Mouse (Mus musculus): ENCODE measurements around the gene Gimap1. TPM values are rescaled to one million over a fixed set of nuclear protein-coding genes. Genes with fewer than 3 reads are reported as not detected.

Gimap1 gene
- polyA plus RNA-seq, 1 experiment from 2014 or later, result 35.0 TPM

- ATAC-seq (replicated peaks; ENCODE audit: extremely low read depth, insufficient read depth, low FRiP score), result peak; percentile 70
- no peak overlapping the region for H3K9ac ChIP-seq (ENCODE audit: low read length)
- 38% methylated on average over 8 of the region's 8 CpGs for WGBS
- no peak overlapping the region for H3K27ac ChIP-seq (ENCODE audit: low read length)
- H3K9me3 ChIP-seq (replicated peaks; ENCODE audit: control insufficient read depth, low read length), result no peaks in the 10 kb centered on the region
- H3K4me3 ChIP-seq (ENCODE audit: low read length), result no peak overlapping the region
- no peak overlapping the region for H3K4me2 ChIP-seq (ENCODE audit: low read depth, low read length)
- H3K4me1 ChIP-seq (ENCODE audit: control insufficient read depth, insufficient read depth, low read length), result no peaks in the 10 kb centered on the region
- H3K27me3 ChIP-seq (ENCODE audit: control insufficient read depth, insufficient read depth, low read length), result no peaks in the 10 kb centered on the region
- H3K36me3 ChIP-seq (ENCODE audit: control insufficient read depth, insufficient read depth), result no peaks in the 10 kb centered on the region
Observed at GRCm38 (mm10) chr6:48732864-48733304, 6.0 kb upstream of the Gimap1 start.

- H3K9ac ChIP-seq (ENCODE audit: low read length), result no peak overlapping the region
- ATAC-seq (replicated peaks; ENCODE audit: extremely low read depth, insufficient read depth, low FRiP score), result no peak
- H3K27ac ChIP-seq (ENCODE audit: low read length), result no peak overlapping the region
- 81% methylated on average over 1 of the region's 1 CpGs for WGBS
- no peaks in the 10 kb centered on the region for H3K4me1 ChIP-seq (ENCODE audit: control insufficient read depth, insufficient read depth, low read length)
- H3K9me3 ChIP-seq (replicated peaks; ENCODE audit: control insufficient read depth, low read length), result no peaks in the 10 kb centered on the region
- H3K27me3 ChIP-seq (ENCODE audit: control insufficient read depth, insufficient read depth, low read length), result no peaks in the 10 kb centered on the region
- H3K4me3 ChIP-seq (ENCODE audit: low read length), result no peak overlapping the region
- no peaks in the 10 kb centered on the region for H3K36me3 ChIP-seq (ENCODE audit: control insufficient read depth, insufficient read depth)
- H3K4me2 ChIP-seq (ENCODE audit: low read depth, low read length), result no peak overlapping the region
Observed at GRCm38 (mm10) chr6:48733660-48734059, 5.2 kb upstream of the Gimap1 start.

- Histone ChIP-seq H3K4me1 (ENCODE audit: control insufficient read depth, insufficient read depth, low read length) (no peaks in the 10 kb centered on the region), H3K9ac (ENCODE audit: low read length) (no peak overlapping the region), H3K4me3 (ENCODE audit: low read length) (no peak overlapping the region), H3K27ac (ENCODE audit: low read length) (no peak overlapping the region), H3K4me2 (ENCODE audit: low read depth, low read length) (no peak overlapping the region), H3K9me3 (replicated peaks; ENCODE audit: control insufficient read depth, low read length) (no peaks in the 10 kb centered on the region), H3K27me3 (ENCODE audit: control insufficient read depth, insufficient read depth, low read length) (peaks cover 3% of the 10 kb centered on the region), H3K36me3 (ENCODE audit: control insufficient read depth, insufficient read depth) (no peaks in the 10 kb centered on the region)
- 60% methylated on average over 2 of the region's 2 CpGs for whole genome bisulfite sequencing
- ATAC-seq (replicated peaks; ENCODE audit: extremely low read depth, insufficient read depth, low FRiP score), result no peak
Observed at GRCm38 (mm10) chr6:48737053-48737452, 1.8 kb upstream of the Gimap1 start.

GRCm38 (mm10) chr6:48737688-48738087 lies 1.2 kb upstream of the Gimap1 start:
- H3K36me3 ChIP-seq (ENCODE audit: control insufficient read depth, insufficient read depth), result no peaks in the 10 kb centered on the region
- H3K27ac ChIP-seq (ENCODE audit: low read length), result no peak overlapping the region
- peaks cover 9% of the 10 kb centered on the region for H3K27me3 ChIP-seq (ENCODE audit: control insufficient read depth, insufficient read depth, low read length)
- H3K4me2 ChIP-seq (ENCODE audit: low read depth, low read length), result no peak overlapping the region
- no peak for ATAC-seq (replicated peaks; ENCODE audit: extremely low read depth, insufficient read depth, low FRiP score)
- 67% methylated on average over 5 of the region's 5 CpGs for WGBS
- no peak overlapping the region for H3K4me3 ChIP-seq (ENCODE audit: low read length)
- H3K4me1 ChIP-seq (ENCODE audit: control insufficient read depth, insufficient read depth, low read length), result peaks cover 5% of the 10 kb centered on the region
- no peaks in the 10 kb centered on the region for H3K9me3 ChIP-seq (replicated peaks; ENCODE audit: control insufficient read depth, low read length)
- no peak overlapping the region for H3K9ac ChIP-seq (ENCODE audit: low read length)

- Histone ChIP-seq H3K4me2 (ENCODE audit: low read depth, low read length) (peak overlapping the region; percentile 39), H3K4me3 (ENCODE audit: low read length) (peak overlapping the region; percentile 44), H3K9me3 (replicated peaks; ENCODE audit: control insufficient read depth, low read length) (no peaks in the 10 kb centered on the region), H3K27ac (ENCODE audit: low read length) (peak overlapping the region; percentile 69), H3K36me3 (ENCODE audit: control insufficient read depth, insufficient read depth) (no peaks in the 10 kb centered on the region), H3K9ac (ENCODE audit: low read length) (no peak overlapping the region), H3K4me1 (ENCODE audit: control insufficient read depth, insufficient read depth, low read length) (peaks cover 10% of the 10 kb centered on the region), H3K27me3 (ENCODE audit: control insufficient read depth, insufficient read depth, low read length) (peaks cover 23% of the 10 kb centered on the region)
- no peak for ATAC-seq (replicated peaks; ENCODE audit: extremely low read depth, insufficient read depth, low FRiP score)
- WGBS, result 64% methylated on average over 3 of the region's 3 CpGs
Observed at GRCm38 (mm10) chr6:48739780-48740055, 864 bp downstream of the Gimap1 start.

- Histone ChIP-seq H3K36me3 (ENCODE audit: control insufficient read depth, insufficient read depth) (no peaks in the 10 kb centered on the region), H3K4me2 (ENCODE audit: low read depth, low read length) (peak overlapping the region; percentile 39), H3K4me1 (ENCODE audit: control insufficient read depth, insufficient read depth, low read length) (peaks cover 10% of the 10 kb centered on the region), H3K27ac (ENCODE audit: low read length) (peak overlapping the region; percentile 24), H3K27me3 (ENCODE audit: control insufficient read depth, insufficient read depth, low read length) (peaks cover 23% of the 10 kb centered on the region), H3K9ac (ENCODE audit: low read length) (no peak overlapping the region), H3K4me3 (ENCODE audit: low read length) (peak overlapping the region; percentile 44; the same call in 1 of the 2 replicates), H3K9me3 (replicated peaks; ENCODE audit: control insufficient read depth, low read length) (no peaks in the 10 kb centered on the region)
- no peak for ATAC-seq (replicated peaks; ENCODE audit: extremely low read depth, insufficient read depth, low FRiP score)
- WGBS, result 53% methylated on average over 3 of the region's 3 CpGs
Observed at GRCm38 (mm10) chr6:48740501-48741169, 1.8 kb downstream of the Gimap1 start.

- peak overlapping the region; percentile 24 for H3K27ac ChIP-seq (ENCODE audit: low read length)
- peak overlapping the region; percentile 39 for H3K4me2 ChIP-seq (ENCODE audit: low read depth, low read length)
- H3K4me3 ChIP-seq (ENCODE audit: low read length), result no peak overlapping the region
- H3K27me3 ChIP-seq (ENCODE audit: control insufficient read depth, insufficient read depth, low read length), result peaks cover 23% of the 10 kb centered on the region
- H3K9ac ChIP-seq (ENCODE audit: low read length), result no peak overlapping the region
- H3K4me1 ChIP-seq (ENCODE audit: control insufficient read depth, insufficient read depth, low read length), result peaks cover 10% of the 10 kb centered on the region
- H3K36me3 ChIP-seq (ENCODE audit: control insufficient read depth, insufficient read depth), result no peaks in the 10 kb centered on the region
- H3K9me3 ChIP-seq (replicated peaks; ENCODE audit: control insufficient read depth, low read length), result no peaks in the 10 kb centered on the region
- 20% methylated on average over 3 of the region's 3 CpGs for WGBS
- ATAC-seq (replicated peaks; ENCODE audit: extremely low read depth, insufficient read depth, low FRiP score), result no peak; the same call in 1 of the 2 replicates
Observed at GRCm38 (mm10) chr6:48741273-48741672, 2.4 kb downstream of the Gimap1 start.

- Histone ChIP-seq H3K9ac (ENCODE audit: low read length) (no peak overlapping the region), H3K27ac (ENCODE audit: low read length) (peak overlapping the region; percentile 20; the same call in 1 of the 2 replicates), H3K9me3 (replicated peaks; ENCODE audit: control insufficient read depth, low read length) (no peaks in the 10 kb centered on the region), H3K4me2 (ENCODE audit: low read depth, low read length) (0 out of 2 replicates have a peak overlapping the region, but pooled peaks have one; percentile 21), H3K4me3 (ENCODE audit: low read length) (no peak overlapping the region), H3K4me1 (ENCODE audit: control insufficient read depth, insufficient read depth, low read length) (peaks cover 10% of the 10 kb centered on the region), H3K27me3 (ENCODE audit: control insufficient read depth, insufficient read depth, low read length) (peaks cover 23% of the 10 kb centered on the region), H3K36me3 (ENCODE audit: control insufficient read depth, insufficient read depth) (no peaks in the 10 kb centered on the region)
- WGBS, result 30% methylated on average over 9 of the region's 9 CpGs
- ATAC-seq (replicated peaks; ENCODE audit: extremely low read depth, insufficient read depth, low FRiP score), result no peak
Observed at GRCm38 (mm10) chr6:48741711-48742206, 2.9 kb downstream of the Gimap1 start.

- ATAC-seq (replicated peaks; ENCODE audit: extremely low read depth, insufficient read depth, low FRiP score), result no peak
- no peaks in the 10 kb centered on the region for H3K9me3 ChIP-seq (replicated peaks; ENCODE audit: control insufficient read depth, low read length)
- 14% methylated on average over 52 of the region's 52 CpGs for WGBS
Observed at GRCm38 (mm10) chr6:48742422-48743351, 3.8 kb downstream of the Gimap1 start.

More at GRCm38 (mm10) chr6:48742422-48743351, 3.8 kb downstream of the Gimap1 start:
- H3K9ac ChIP-seq (ENCODE audit: low read length), result peak overlapping the region; percentile 14; the same call in 1 of the 2 replicates
- H3K4me3 ChIP-seq (ENCODE audit: low read length), result peak overlapping the region; percentile 45
- H3K27me3 ChIP-seq (ENCODE audit: control insufficient read depth, insufficient read depth, low read length), result peaks cover 23% of the 10 kb centered on the region
- H3K36me3 ChIP-seq (ENCODE audit: control insufficient read depth, insufficient read depth), result no peaks in the 10 kb centered on the region
- H3K27ac ChIP-seq (ENCODE audit: low read length), result no peak overlapping the region
- H3K4me1 ChIP-seq (ENCODE audit: control insufficient read depth, insufficient read depth, low read length), result peaks cover 12% of the 10 kb centered on the region
- peak overlapping the region; percentile 63 for H3K4me2 ChIP-seq (ENCODE audit: low read depth, low read length)
